13 mouse cellular contexts compared by ENCODE assay signal in genomic region chr2:158680357-158680889, GRCm38 (mm10).
"Had no signal": no experiment of that assay in that cellular context is flagged by ENCODE, and none has a peak within 500 bp of the region (broad histone marks: within the 10 kb centered on the region; RNA-seq: fewer than 3 reads in every experiment).

No protein-coding gene starts in this region.

- ATAC-seq: intestine, embryonic 15.5 days had no signal

- H3K36me3 ChIP-seq: intestine, embryonic 15.5 days; limb, embryonic 10.5 days; liver, embryonic 15.5 days; stomach, embryonic 15.5 days had no signal

- DNase-seq: kidney, adult 18-20 months; kidney, postnatal 10 days; kidney, postnatal 4 days; lung, postnatal 36 days; right cerebral cortex, postnatal 14 days; thymus, adult 2 months; thymus, postnatal 25 days had no signal

- H3K4me3 ChIP-seq: intestine, embryonic 15.5 days; left cerebral cortex, adult 2 months; limb, embryonic 10.5 days; liver, embryonic 15.5 days; stomach, embryonic 15.5 days had no signal

- H3K9me3 ChIP-seq: intestine, embryonic 15.5 days; limb, embryonic 10.5 days; liver, embryonic 15.5 days; stomach, embryonic 15.5 days had no signal

- H3K27me3 ChIP-seq: intestine, embryonic 15.5 days; liver, embryonic 15.5 days; stomach, embryonic 15.5 days had no signal

- H3K4me2 ChIP-seq: intestine, embryonic 15.5 days; liver, embryonic 11.5 days; liver, embryonic 15.5 days; stomach, embryonic 15.5 days had no signal

- H3K4me1 ChIP-seq: intestine, embryonic 15.5 days; liver, embryonic 15.5 days; stomach, embryonic 15.5 days had no signal

- H3K27ac ChIP-seq: intestine, embryonic 15.5 days; left cerebral cortex, adult 2 months; limb, embryonic 10.5 days; liver, embryonic 15.5 days; stomach, embryonic 15.5 days had no signal

- H3K9ac ChIP-seq: intestine, embryonic 15.5 days; liver, embryonic 15.5 days; stomach, embryonic 15.5 days had no signal
